Mouse (Mus musculus) lung, postnatal 10 days (tissue): ENCODE data around the gene Pcgf2.
"Not testable (repeated sequence)": the region's sequence is repeated elsewhere in the genome, so short reads cannot be mapped to it uniquely, and the experiment has no call there.

Source experiments
- DNase-seq: peaks from one replicate; pipeline ENCODE4 v3.0.0; 2021

Gene Pcgf2

DNA sequence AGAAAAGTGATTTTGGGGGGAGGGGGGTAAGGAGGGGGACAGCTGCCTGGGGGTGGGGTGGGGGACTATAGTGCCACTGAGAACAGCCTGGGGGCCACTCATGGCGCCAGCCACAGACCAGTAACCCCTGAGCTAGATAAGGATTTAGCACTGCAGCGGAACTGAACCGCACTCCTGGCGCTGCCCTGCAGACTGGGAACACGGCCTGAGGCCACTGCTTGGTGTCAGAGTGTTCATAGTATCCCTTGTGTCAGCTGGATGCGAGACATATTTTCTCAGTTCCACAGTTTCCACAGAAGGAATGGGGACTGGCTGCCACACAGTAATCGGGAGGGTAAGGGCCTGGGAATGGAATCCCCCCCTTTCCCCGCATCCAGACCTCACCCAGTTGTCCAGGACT, 15.7 kb upstream of the Pcgf2 start:
- no peak for DNase-seq

GRCm38 (mm10) chr11:97714784-97715760, 14.8 kb upstream of the Pcgf2 start:
- DNase-seq, result peak; percentile 37

GRCm38 (mm10) chr11:97714356-97714755, 14.1 kb upstream of the Pcgf2 start:
- no peak for DNase-seq

- DNase-seq, result peak; percentile 63
Measured at GRCm38 (mm10) chr11:97713896-97714295, 13.6 kb upstream of the Pcgf2 start.

DNA sequence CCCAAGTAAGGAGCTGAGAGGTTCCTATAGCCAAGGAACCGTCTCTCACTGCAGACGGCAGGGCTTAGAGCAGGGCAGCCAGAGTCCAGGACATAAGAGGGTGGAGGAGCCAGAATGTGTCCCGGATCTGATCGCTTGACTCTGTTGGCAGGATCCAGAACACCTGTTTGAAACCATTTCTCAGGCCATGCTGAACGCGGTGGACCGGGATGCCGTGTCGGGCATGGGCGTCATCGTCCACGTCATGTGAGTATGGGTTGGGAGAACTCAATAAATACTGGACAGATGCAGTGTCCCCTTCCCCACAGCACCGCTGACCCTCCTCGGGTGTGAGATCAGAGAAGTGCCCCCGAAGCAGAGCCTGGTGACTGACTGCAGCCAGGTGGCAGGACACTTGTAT, 12.0 kb upstream of the Pcgf2 start:
- DNase-seq, result no peak

GRCm38 (mm10) chr11:97711200-97711900, 11.1 kb upstream of the Pcgf2 start:
- DNase-seq, result no peak

GRCm38 (mm10) chr11:97710067-97710466, 9.8 kb upstream of the Pcgf2 start:
- DNase-seq, result not testable (repeated sequence)

- DNase-seq, result peak; percentile 100
Measured at GRCm38 (mm10) chr11:97703039-97703826, 2.9 kb upstream of the Pcgf2 start, which contains the start of gene Psmb3. Psmb3 (plus strand) TSS chr11:97703399.

DNA sequence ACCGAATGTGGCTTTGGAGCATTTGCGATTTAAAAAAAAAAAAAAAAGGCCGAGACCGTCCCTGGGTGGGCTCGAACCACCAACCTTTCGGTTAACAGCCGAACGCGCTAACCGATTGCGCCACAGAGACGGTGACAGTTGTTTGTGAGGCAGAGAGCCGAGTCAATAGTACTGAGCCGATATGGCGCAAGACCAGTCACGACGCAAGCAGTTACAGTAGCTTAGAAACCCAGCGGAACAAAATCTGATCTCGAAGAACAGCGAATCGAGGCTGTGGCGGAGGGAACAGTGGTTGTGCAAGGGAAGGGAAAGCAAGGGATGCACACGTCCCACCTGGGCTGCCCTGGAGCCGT, 2.1 kb upstream of the Pcgf2 start:
- peak; percentile 93 for DNase-seq

DNA sequence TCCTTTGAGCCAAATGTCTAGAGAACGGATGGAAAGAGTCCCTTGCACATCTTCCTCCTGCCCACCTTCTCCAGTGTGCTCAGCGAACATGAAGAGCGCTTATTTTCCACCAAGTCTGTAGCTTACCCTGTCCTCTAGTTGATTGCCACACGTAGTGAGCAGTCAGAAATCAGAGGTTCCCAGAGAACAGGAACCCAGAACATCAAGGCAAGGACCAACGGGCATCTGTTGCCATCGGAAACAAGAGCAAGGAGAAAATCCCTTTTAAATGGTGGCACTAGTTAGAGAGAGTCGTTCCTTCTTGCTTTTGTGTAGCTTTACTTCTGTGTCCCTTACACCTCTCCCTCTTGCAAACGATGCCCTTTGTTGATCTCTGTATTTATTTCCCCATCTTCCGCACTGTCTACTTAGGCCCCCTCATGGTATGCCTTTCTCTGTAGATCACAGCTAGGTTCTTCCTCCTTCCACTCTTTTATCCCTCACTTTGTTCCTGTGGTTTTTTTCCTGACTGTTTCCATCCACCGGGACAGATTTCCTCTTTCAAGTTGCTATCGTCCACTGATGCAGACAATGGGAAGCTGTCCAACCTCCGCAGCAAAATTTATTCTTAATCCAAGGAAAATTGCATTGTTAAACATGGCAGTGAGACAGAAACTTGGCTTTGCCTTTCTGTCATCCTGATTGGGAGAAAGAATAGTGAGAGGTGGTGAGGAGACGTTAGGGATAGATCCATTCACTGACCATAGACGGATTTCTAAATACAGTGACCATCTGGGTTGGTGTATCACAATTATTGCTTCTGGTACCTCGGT, 1.5 kb upstream of the Pcgf2 start:
- DNase-seq, result no peak

DNA sequence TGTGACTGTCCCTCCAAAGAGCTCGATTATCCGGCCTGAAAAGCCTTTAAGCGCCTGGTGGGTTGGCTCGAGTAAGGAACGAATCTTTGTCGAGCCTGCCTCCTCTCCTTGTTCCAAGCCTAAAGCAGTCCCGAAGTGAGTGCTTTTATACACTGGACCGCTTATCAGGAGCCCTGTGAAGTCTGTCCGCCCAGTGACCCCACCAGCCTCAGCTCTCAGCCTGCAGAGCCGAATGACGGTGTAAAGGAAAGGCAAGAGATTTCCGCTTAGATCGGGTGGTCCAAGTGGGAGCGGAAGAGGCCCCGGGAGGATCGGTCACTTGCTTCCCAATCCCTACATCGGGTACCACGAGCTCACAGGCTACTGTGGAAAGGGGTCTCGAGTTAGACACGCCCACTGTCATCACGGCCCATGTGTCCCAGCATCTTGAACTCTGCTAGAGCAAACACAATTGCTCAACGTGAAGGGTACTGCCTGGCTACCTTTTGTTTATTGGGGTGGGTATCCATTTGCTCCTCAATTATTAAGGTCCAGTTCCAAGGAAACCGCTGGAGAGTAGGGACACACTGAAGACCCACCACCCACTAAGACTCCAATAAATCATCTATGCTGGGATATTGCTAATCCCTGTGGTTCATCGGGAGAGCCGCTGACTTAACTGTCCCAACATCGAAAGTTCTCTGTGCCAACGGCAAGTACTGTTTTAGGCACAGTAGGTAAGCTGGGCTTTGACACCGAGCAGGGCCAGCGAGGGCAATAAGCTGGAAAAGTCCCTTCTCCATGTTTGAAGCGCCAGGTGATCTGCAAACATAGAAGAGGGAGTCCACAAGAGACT, 666 bp upstream of the Pcgf2 start:
- DNase-seq, result peak; percentile 60

- DNase-seq, result peak; percentile 98
Measured at GRCm38 (mm10) chr11:97699626-97700002, 683 bp downstream of the Pcgf2 start.

DNA sequence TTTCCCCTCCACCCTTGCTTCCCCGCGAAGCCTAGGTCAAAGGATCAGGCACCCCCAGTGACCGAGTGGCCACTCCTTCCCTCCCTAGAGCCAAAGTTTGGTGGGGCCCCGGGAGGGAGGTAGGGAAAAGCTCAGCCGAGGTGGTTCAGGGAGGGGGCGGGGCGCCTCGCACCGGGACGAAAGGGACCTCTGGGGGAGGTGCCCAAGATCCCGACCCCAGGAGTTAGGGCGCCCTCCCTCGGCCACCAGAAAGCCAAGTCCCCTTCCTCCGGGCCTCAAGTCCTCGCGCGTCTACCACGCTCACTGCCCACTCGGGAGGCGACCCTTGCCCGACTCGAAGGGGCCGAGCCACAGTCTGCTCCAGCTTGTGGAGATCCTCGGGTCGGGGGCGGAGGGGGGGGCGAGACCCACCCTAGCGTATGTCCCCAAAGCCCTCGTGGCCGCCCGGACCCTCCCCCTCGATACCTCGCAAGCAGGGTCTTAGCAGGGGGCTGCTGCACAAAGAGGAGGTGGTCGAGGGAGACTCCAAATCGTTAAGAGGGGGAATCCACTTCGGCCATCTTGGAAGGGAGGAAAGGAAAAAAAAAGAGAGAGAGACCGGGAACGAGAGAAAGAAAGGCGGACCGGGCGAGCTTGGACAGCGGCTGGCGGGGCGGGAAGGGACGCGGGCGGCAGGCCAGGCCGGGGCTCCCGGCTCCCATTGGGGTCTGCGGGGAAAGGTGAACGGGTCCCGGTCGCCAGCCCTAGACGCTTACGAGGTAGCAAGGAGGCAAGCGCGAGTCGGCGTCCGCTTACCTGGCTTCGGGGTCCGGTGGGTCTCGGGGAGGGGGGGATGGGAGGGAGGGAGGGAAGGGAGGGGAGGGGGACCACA, 1.3 kb downstream of the Pcgf2 start:
- peak; percentile 90 for DNase-seq

DNA sequence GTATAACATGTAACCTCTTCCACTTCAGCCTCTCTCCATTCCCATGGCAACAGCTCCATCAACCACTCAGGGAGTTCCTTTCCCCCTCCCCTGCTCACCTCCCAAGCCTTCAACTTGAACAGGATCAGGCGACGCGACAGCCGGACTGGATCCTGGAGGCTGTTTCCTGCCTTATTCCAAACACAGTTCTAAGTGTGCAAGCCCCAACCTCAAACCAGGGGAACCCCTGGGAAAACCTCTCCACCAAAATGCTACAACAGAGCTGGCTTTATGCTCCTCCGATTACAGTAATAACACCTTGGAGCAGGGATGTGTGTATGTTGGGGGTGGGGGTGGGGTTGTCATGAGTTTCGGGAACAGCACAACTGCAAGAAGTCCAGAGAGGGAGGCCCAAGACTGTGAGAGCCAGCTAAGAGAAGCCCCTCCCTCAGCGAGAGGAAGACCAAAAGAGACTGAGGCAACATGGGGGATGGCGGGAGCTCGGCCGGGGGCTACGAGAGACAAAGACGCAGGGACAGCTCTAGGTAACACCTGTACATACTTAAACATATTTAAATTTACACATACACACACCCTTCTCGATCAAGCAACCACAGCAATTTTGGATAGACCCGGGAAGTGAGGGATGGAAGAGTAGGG, 2.3 kb downstream of the Pcgf2 start:
- DNase-seq, result no peak

- DNase-seq, result no peak
Measured at GRCm38 (mm10) chr11:97697199-97697890, 3.0 kb downstream of the Pcgf2 start.

DNA sequence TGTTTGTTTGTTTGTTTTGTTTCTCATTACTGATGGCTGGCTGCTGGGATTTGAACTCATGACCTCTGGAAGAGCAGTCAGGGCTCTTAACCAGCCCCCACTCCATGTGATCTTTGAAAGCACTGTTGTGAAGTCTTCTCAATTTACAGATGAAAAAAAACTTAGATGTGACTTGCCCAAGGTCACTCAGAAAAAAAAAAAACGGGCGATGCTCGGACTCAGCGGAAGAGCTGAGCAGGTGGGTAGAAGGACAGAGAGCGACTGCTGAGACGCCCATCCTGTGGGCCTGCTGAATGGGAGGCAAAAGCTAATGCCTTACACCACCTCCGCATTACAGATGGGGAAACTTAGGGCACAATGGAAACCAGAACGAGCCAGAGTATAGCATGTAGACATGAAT, 3.6 kb downstream of the Pcgf2 start:
- DNase-seq, result no peak

- no peak for DNase-seq
Measured at GRCm38 (mm10) chr11:97695712-97696401, 4.4 kb downstream of the Pcgf2 start.

- DNase-seq, result peak; percentile 88
Measured at GRCm38 (mm10) chr11:97694921-97695711, 5.2 kb downstream of the Pcgf2 start.
